Mouse (Mus musculus): Measurements from ENCODE around the gene Il33. TPM values are rescaled to one million over a fixed set of nuclear protein-coding genes. Genes with fewer than 3 reads are reported as not detected.

Gene Il33
- total RNA-seq, 2 experiments from 2014 or later = not detected

GRCm38 (mm10) chr19:29984208-29985005 lies 59.5 kb downstream of the Il33 start:
- ATAC-seq (ENCODE audit: poor library complexity, severe bottlenecking) = no peak

- ATAC-seq (ENCODE audit: poor library complexity, severe bottlenecking) = no peak
These were observed 61.7 kb downstream of the Il33 start for GRCm38 (mm10) chr19:29986464-29987091.

- no peak for ATAC-seq (ENCODE audit: poor library complexity, severe bottlenecking)
These were observed 75.8 kb downstream of the Il33 start for GRCm38 (mm10) chr19:30000406-30001365.

GRCm38 (mm10) chr19:30001550-30001949 lies 76.6 kb downstream of the Il33 start:
- no peak for ATAC-seq (ENCODE audit: poor library complexity, severe bottlenecking)

- no peak for ATAC-seq (ENCODE audit: poor library complexity, severe bottlenecking)
These were observed 78.7 kb downstream of the Il33 start, which contains the start of gene Trpd52l3 for GRCm38 (mm10) chr19:30003621-30004020. Trpd52l3 (plus strand) TSS chr19:30003790.

GRCm38 (mm10) chr19:30006371-30006770 lies 81.5 kb downstream of the Il33 start:
- no peak for ATAC-seq (ENCODE audit: poor library complexity, severe bottlenecking)

Other genes starting within 250 kb of the Il33 start
- gene Mlana, start 227.3 kb upstream of the Il33 start, total RNA-seq (2015) = not detected in 2 replicates
- gene Mlana, start 227.3 kb upstream of the Il33 start, total RNA-seq (2017) = not detected in 2 replicates
- 26.1 and 29.3 TPM in 2 replicates for gene 9930021J03Rik, start 119.1 kb upstream of the Il33 start, total RNA-seq (2015)
- 11.0 and 12.6 TPM in 2 replicates for gene 9930021J03Rik, start 119.1 kb upstream of the Il33 start, total RNA-seq (2017)
- 9.3 and 11.7 TPM in 2 replicates for gene Ranbp6, start 112.1 kb upstream of the Il33 start, total RNA-seq (2015)
- 15.6 and 22.3 TPM in 2 replicates for gene Ranbp6, start 112.1 kb upstream of the Il33 start, total RNA-seq (2017)
- not detected in 2 replicates for gene Trpd52l3, start 78.7 kb downstream of the Il33 start, total RNA-seq (2015)
- gene Trpd52l3, start 78.7 kb downstream of the Il33 start, total RNA-seq (2017) = not detected in 2 replicates
- gene Uhrf2, start 105.4 kb downstream of the Il33 start, total RNA-seq (2015) = 77.1 and 85.8 TPM in 2 replicates
- 55.3 and 58.3 TPM in 2 replicates for gene Uhrf2, start 105.4 kb downstream of the Il33 start, total RNA-seq (2017)

Data from megakaryocyte, adult 5-6 weeks (primary cell).